Mouse (Mus musculus) erythroblast, embryonic 14.5 days (primary cell): ENCODE measurements around the gene Lce1j.

Experiments
- GATA1 ChIP-seq: IDR thresholded peaks from 2 replicates; pipeline ENCODE4 v1.6.1; 2012; ENCODE audit warnings: low read length, inconsistent platforms, mixed read lengths
- TAL1 ChIP-seq: IDR thresholded peaks from 3 replicates; pipeline ENCODE4 v1.6.1; 2012; ENCODE audit warnings: low read length, inconsistent platforms, mixed read lengths

- no peak for TF ChIP-seq GATA1
- TF ChIP-seq TAL1 = no peak
Observed at GRCm38 (mm10) chr3:92790414-92790813, at the start of gene Lce1j.
